Mouse (Mus musculus): ENCODE results near the gene Tmem176b.
"Not testable (repeated sequence)": the region's sequence is repeated elsewhere in the genome, so short reads cannot be mapped to it uniquely, and the experiment has no call there.

The Tmem176b gene

GRCm38 (mm10) chr6:48840973-48841625 is at the start of gene Tmem176b:
Gene Tmem176b (minus strand): TSS chr6:48841496.
- peak; percentile 31 for DNase-seq

DNA sequence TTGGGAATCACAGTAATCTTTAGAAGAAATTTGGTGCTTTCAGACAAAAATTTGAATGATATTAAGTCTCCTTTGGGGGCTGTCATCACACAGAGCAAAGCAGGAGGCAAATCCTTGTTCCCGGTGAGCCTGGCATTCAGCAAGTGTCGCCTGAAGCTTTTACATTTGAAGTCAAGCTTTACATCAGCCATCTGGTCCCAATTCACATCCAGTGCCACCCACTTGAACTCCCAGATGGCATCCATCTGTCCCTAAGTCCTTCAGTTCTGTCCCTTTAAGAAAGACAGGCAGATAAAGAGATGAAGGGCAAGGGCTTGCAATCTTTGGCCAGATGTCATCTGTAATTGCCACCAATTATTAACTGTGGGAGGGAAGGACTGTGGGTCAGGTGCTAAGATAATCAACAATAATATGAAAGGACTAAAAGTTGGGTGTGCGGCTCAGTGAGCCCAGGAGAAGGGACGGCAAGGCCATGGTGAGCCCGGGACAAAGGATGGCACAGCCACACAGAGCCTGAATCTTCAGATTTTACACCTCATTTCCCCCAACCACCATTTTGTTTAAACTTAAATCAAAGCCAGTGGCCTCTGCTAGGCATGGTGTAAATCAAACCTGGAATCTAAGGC is 35.3 kb upstream of the Tmem176b start:
- no peak for DNase-seq

- DNase-seq, result no peak
Measured at GRCm38 (mm10) chr6:48875515-48875914, 34.2 kb upstream of the Tmem176b start.

GRCm38 (mm10) chr6:48874576-48874975 is 33.3 kb upstream of the Tmem176b start:
- no peak for DNase-seq

- no peak for DNase-seq
Measured at GRCm38 (mm10) chr6:48872596-48872995, 31.3 kb upstream of the Tmem176b start, which contains the start of gene Aoc1. Gene Aoc1 (plus strand): TSS chr6:48872896.

DNA sequence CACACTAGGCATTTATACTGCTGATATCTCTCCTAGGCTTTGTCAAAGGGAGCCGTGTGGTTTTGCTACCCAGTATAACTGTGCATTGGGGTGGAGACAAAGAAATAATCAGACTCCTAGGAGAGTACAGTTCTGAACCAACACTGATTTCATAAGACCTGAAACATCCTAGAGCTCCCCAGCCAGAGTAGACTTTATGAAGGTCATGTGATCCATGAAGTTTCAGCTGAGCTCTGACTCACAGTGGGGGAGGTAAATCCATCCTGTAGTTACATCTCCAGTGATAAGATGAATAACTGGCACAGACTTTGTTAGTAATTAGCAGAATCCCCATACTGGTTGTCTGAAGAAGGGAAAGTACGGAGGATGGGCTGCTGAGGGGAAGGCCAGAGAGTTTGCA is 28.5 kb upstream of the Tmem176b start:
- no peak for DNase-seq

DNA sequence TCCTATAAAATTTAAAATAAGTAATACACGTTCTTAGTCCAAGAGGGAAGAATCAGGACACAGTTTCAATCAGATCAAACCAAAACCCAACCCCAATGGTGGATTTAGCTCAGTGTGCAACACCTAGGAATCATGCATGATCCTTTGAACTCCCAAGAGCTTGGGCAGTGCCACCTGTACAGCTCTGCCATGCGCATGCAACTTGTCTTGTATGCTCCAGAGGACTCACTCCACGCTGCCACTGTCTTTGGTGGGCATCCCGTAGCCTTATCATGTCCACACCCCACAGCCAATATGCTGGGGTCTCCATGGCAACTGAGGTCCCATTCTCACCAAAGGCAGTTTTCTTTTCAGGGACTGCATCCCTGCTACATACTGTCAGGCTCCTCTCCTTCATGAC is 25.9 kb upstream of the Tmem176b start:
- DNase-seq, result no peak

- not testable (repeated sequence) for DNase-seq
Measured at GRCm38 (mm10) chr6:48866355-48866950, 25.2 kb upstream of the Tmem176b start.

DNA sequence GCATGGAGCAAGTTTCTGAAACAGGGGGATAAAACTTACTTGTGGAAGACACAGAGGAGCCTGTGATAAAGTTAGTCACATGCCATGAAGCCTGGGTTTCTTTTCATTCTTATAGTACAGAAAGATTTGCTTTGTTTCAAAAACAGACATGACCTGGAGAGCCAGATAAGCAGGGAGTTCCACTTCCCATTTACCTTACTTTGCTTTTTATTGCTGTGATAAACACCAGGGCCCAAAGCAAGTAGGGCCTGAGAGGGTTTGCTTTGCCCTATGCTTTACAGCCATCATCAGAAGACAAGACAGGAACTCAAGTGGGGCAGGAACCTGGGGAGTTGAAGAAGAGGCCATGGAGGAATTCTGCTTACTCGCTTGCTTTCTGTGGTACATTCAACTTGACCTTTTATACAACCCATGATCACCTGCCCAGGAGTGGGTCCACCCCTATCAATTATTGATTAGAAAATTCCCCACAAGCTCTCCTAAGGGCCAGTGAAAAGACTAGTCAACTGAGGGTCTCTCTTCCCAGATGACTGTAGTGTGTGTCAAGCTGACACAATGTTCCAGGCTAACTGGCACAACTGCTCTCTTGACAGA is 24.0 kb upstream of the Tmem176b start:
- DNase-seq, result no peak

GRCm38 (mm10) chr6:48864723-48865122 is 23.4 kb upstream of the Tmem176b start:
- DNase-seq, result no peak

DNA sequence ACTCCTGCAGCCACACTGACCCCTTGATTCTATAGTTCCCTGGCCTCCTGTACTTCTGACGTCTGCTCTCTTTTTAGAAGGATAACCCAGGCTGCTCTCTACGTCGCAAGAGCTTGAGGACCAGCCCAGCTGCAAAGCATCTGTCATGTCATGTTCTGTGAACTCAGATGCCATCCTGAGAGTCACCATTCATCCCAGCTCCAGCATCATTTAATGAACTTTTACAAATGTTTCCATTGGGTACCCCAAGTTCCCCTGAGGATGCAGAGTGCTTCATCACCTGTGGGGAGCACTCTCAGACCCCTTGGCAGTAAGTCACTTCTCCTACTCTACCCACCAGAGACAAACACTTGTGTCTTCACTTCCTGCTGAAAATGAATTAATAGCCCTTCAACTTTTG is 22.9 kb upstream of the Tmem176b start:
- no peak for DNase-seq

DNA sequence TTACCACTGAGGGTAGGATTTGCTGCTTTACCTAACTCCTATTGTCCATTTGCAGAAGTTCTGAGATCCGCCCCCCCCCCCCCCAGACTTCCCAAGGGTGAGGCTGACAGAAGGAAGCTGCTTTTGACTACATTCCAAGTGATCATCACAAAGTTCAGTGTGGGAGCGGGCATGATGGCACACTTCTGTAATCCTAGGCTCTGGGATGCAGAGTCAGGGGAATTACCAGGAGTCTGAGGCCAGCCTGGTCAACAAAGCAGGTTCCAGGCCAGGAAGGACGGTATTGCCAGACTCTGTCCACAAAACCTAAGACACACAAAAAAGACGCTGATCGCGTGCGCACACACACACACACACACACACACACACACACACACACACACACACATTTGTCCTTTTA is 22.2 kb upstream of the Tmem176b start:
- DNase-seq, result no peak

GRCm38 (mm10) chr6:48862816-48863215 is 21.5 kb upstream of the Tmem176b start:
- no peak for DNase-seq

DNA sequence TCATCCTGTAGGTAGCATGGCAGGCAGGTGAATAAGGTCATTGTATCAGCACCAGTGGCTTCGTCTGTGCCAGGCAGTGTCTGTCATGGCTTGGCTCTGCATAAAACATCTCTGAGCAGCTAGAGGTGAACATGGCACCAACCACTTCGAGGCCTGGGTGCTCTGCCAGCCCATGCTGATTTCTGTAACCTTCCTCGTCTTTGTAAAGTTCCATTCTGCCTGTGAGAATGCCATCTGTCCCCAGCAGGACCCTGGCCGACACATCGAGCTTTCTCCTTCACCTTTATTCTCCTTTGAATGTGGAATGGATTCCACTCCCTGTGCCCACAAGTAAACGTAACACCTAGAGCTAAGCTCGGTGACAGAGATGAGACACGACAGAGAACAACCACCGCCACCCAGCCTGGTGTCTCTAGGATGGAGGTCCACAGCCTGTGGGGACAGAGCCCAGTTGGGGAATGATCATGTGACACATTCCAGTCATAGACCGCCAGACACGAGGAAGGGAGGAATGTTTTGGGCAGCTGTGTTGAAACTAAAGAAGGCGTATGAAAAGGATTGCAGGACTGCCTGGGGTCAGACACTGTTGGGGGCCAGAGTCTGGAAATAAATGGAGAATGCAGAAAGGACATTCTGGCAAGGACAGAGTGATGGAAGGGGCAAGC is 20.5 kb upstream of the Tmem176b start:
- no peak for DNase-seq

DNA sequence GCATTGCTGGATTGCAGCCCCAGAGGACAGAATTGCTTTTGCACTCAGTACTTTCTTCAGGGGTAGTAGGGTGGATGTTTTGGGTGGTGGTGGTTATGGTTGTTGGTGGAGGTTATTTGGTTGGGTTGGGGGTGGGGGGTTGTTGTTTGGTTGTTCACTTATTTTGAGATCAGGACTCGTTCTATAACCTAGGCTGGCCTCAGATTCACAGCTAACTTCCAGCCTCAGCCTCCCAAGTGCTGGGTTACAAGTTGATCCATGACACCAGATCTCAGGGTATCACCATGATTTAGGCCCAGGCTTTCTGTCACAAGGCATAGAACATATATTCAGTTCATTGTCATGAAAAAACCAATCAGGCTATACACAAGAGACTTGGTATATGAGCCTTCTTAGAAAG is 19.6 kb upstream of the Tmem176b start:
- DNase-seq, result no peak

GRCm38 (mm10) chr6:48860130-48860815 is 19.0 kb upstream of the Tmem176b start:
- DNase-seq, result no peak

GRCm38 (mm10) chr6:48857613-48858302 is 16.5 kb upstream of the Tmem176b start:
- DNase-seq, result no peak

- DNase-seq, result no peak
Measured at GRCm38 (mm10) chr6:48854155-48854554, 12.9 kb upstream of the Tmem176b start.

DNA sequence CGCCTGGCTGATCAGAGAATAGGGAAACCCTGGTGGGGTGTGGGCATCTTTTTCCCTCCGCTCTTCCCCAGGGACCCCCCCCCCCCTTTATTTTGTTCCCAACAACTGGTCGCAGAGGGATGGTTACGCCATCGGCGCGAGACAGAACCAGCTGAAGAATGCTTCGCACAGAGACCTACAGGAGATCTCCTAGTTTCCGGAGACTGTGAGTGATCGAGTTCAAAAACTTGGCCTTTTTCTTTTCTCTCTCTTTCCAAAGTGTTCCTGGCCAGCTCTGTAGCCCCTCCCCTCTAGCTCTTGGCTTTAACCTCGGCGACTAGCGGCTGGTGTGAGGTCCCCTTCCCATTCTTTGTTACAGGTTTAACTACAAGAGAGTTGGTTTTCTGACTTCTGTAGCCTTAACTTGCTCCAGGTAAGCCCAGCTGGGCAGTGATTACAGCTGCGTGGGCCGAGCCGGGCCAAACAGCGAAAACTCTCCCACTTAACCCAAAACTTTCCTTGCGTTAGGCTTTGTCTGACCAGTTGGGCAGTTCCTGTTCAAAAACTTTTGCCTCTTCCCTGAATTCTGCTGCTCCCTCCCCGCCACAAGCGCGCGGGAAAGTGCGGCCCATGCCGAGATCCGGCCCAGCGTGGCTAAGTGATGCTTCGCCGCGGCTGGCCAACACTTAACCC is 10.7 kb upstream of the Tmem176b start:
- DNase-seq, result no peak

GRCm38 (mm10) chr6:48845086-48845485 is 3.8 kb upstream of the Tmem176b start:
- no peak for DNase-seq

DNA sequence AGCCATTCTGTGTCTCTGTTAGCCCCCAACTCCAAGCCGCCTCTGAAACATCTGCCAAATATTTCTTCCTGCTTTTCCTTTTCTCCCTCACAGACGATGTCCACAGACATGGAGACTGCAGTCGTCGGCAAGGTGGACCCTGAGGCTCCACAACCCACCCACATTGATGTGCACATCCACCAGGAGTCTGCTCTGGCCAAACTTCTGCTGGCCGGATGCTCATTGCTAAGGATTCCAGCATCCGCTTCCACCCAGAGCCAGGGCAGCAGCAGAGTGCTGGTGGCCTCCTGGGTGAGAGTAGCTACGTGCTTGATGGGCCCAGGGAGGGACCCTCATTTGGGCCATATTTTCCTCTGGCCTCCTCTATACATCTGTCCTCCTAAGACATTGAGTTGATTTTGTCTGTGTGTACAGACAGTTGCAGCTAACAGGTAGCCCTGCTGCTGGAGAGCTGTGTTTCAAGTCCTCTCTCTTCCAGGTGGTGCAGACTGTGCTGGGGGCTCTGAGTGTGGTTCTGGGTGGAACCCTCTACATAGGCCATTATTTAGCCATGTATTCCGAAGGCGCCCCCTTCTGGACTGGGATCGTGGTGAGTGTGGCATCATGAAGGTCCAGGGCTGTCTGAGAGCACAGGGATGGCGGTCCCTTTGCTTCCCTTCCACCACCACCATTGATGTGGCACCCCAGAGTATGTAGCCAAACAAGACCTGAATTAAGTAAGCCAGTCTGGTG is 981 bp upstream of the Tmem176b start:
- no peak for DNase-seq

Data from cerebellum, adult 8-10 months (tissue).